Comparison of ENCODE assay signal across 30 mouse cellular contexts in genomic region chr5:142637823-142638222, GRCm38 (mm10). TPM values are rescaled to one million over a fixed set of nuclear protein-coding genes. Genes with fewer than 3 reads are reported as not detected.
DNase-seq lines count a peak whose midpoint lies in the region; ATAC-seq lines count a peak whose summit lies in the region.
"Had no signal": no experiment of that assay in that cellular context is flagged by ENCODE, and none has a peak within 500 bp of the region (broad histone marks: within the 10 kb centered on the region; RNA-seq: fewer than 3 reads in every experiment).

No protein-coding gene starts in this region.

- no peak overlapping the region for H3K9ac ChIP-seq in liver, embryonic 12.5 days
- H3K9ac ChIP-seq in midbrain, embryonic 14.5 days (replicated peaks; ENCODE audit: low read length) = no peak overlapping the region
- H3K9ac ChIP-seq: heart, embryonic 12.5 days; neural tube, embryonic 15.5 days had no signal

- no peaks in the 10 kb centered on the region for H3K9me3 ChIP-seq in liver, embryonic 12.5 days (replicated peaks)
- H3K9me3 ChIP-seq in limb, embryonic 10.5 days (replicated peaks) = no peaks in the 10 kb centered on the region
- H3K9me3 ChIP-seq in midbrain, embryonic 14.5 days (ENCODE audit: control insufficient read depth, low read length) = no peaks in the 10 kb centered on the region
- H3K9me3 ChIP-seq: forebrain, embryonic 10.5 days; heart, embryonic 12.5 days; hindbrain, embryonic 10.5 days; neural tube, embryonic 15.5 days had no signal

- peak overlapping the region; percentile 77 for H3K27ac ChIP-seq in liver, embryonic 12.5 days
- H3K27ac ChIP-seq in limb, embryonic 10.5 days = no peak overlapping the region
- no peak overlapping the region for H3K27ac ChIP-seq in midbrain, embryonic 14.5 days (replicated peaks; ENCODE audit: low read depth, low read length)
- H3K27ac ChIP-seq: forebrain, embryonic 10.5 days; hindbrain, embryonic 10.5 days; hindbrain, postnatal 0 days; kidney, postnatal 0 days; neural tube, embryonic 15.5 days had no signal

- no peaks in the 10 kb centered on the region for H3K27me3 ChIP-seq in liver, embryonic 12.5 days (replicated peaks)
- H3K27me3 ChIP-seq in limb, embryonic 10.5 days (ENCODE audit: low read depth, poor library complexity, severe bottlenecking) = no peaks in the 10 kb centered on the region
- no peaks in the 10 kb centered on the region for H3K27me3 ChIP-seq in midbrain, embryonic 14.5 days (ENCODE audit: control insufficient read depth, insufficient read depth, low read length)
- H3K27me3 ChIP-seq: heart, embryonic 12.5 days; neural tube, embryonic 15.5 days; Patski had no signal

- H3K36me3 ChIP-seq in liver, embryonic 12.5 days = peaks cover 99% of the 10 kb centered on the region
- peaks cover 99% of the 10 kb centered on the region for H3K36me3 ChIP-seq in limb, embryonic 10.5 days
- peaks cover 39% of the 10 kb centered on the region for H3K36me3 ChIP-seq in midbrain, embryonic 14.5 days (ENCODE audit: control insufficient read depth, insufficient read depth, low read length)

- H3K4me2 ChIP-seq in liver, embryonic 12.5 days = peak overlapping the region; percentile 31
- H3K4me2 ChIP-seq in midbrain, embryonic 14.5 days (ENCODE audit: low read length) = no peak overlapping the region
- H3K4me2 ChIP-seq: heart, embryonic 12.5 days; midbrain, embryonic 11.5 days; neural tube, embryonic 15.5 days had no signal

- no peak overlapping the region for H3K4me3 ChIP-seq in liver, embryonic 12.5 days
- no peak overlapping the region for H3K4me3 ChIP-seq in limb, embryonic 10.5 days
- H3K4me3 ChIP-seq in midbrain, embryonic 14.5 days (replicated peaks; ENCODE audit: low read depth, low read length) = no peak overlapping the region
- H3K4me3 ChIP-seq: forebrain, embryonic 10.5 days; heart, embryonic 12.5 days; hindbrain, embryonic 10.5 days; neural tube, embryonic 15.5 days had no signal

- peaks cover 52% of the 10 kb centered on the region for H3K4me1 ChIP-seq in liver, embryonic 12.5 days
- H3K4me1 ChIP-seq in limb, embryonic 10.5 days = no peaks in the 10 kb centered on the region
- H3K4me1 ChIP-seq in midbrain, embryonic 14.5 days (ENCODE audit: control insufficient read depth, insufficient read depth, low read length) = no peaks in the 10 kb centered on the region
- H3K4me1 ChIP-seq: forebrain, embryonic 10.5 days; heart, embryonic 12.5 days; neural tube, embryonic 15.5 days had no signal

- peak; percentile 85 for ATAC-seq in common myeloid progenitor, adult 5-6 weeks (replicated peaks; ENCODE audit: low read depth, poor library complexity, severe bottlenecking)
- peak; percentile 98 for ATAC-seq in liver, embryonic 12.5 days
- peak; percentile 56 for ATAC-seq in megakaryocyte, adult 5-6 weeks (ENCODE audit: poor library complexity, severe bottlenecking)
- ATAC-seq in midbrain, embryonic 14.5 days (ENCODE audit: low FRiP score, low TSS enrichment) = no peak
- ATAC-seq: forebrain, embryonic 16.5 days; hindbrain, postnatal 0 days; Patski had no signal

- 52% methylated on average over 5 of the region's 5 CpGs for WGBS in liver, embryonic 12.5 days (ENCODE audit: insufficient replicate concordance)
- WGBS in limb, embryonic 10.5 days = 95% methylated on average over 5 of the region's 5 CpGs
- 94% methylated on average over 5 of the region's 5 CpGs for WGBS in midbrain, embryonic 14.5 days

- peak; percentile 49 for DNase-seq in spleen, adult 12 weeks (ENCODE audit: low spot score)
- no peak for DNase-seq in spleen, postnatal 14 days (ENCODE audit: low spot score in 2 of 2)
- DNase-seq in thymus, postnatal 14 days = no peak
- no peak for DNase-seq in limb, embryonic 10.5 days (ENCODE audit: low spot score)
- no peak for DNase-seq in midbrain, embryonic 14.5 days
- DNase-seq: cerebellum, adult 2 months; cerebellum, postnatal 25 days; embryo, embryonic 11 days; gastrocnemius, postnatal 14 days; heart, adult 18-20 months; heart, postnatal 10 days; kidney, adult 18-20 months; layer of hippocampus, adult 9-11 months; lung, adult 18-20 months; lung, postnatal 36 days; right cerebral cortex, adult 18-20 months; right cerebral cortex, postnatal 4 days; thymus, postnatal 36 days had no signal

RNA-seq across cellular contexts. Expression of gene Wipi2, which starts 10.3 kb away (rescaled TPM):
- total RNA-seq in common myeloid progenitor, adult 5-6 weeks (2017) = 31.8 and 35.4 TPM in 2 replicates
- polyA plus RNA-seq in liver, embryonic 12.5 days (2016; fragmentation: Nextera tagmentation; extraction: Ambion mirVana) = 46.7 and 50.1 TPM in 2 replicates
- total RNA-seq in megakaryocyte, adult 5-6 weeks (2015) = 15.0 and 16.9 TPM in 2 replicates
- 20.5 and 26.6 TPM in 2 replicates for total RNA-seq in megakaryocyte, adult 5-6 weeks (2017)
- polyA plus RNA-seq in limb, embryonic 10.5 days (2016; fragmentation: Nextera tagmentation; extraction: Ambion mirVana) = 69.4 and 71.6 TPM in 2 replicates
- polyA plus RNA-seq in midbrain, embryonic 14.5 days (2014; fragmentation: Nextera tagmentation; extraction: Ambion mirVana) = 41.2 and 48.3 TPM in 2 replicates

RNA-seq across cellular contexts. Expression of gene Mmd2, which starts 29.2 kb away (rescaled TPM):
- total RNA-seq in common myeloid progenitor, adult 5-6 weeks (2017) = not detected in 2 replicates
- 15.3 and 17.3 TPM in 2 replicates for polyA plus RNA-seq in liver, embryonic 12.5 days (2016; fragmentation: Nextera tagmentation; extraction: Ambion mirVana)
- not detected in 2 replicates for total RNA-seq in megakaryocyte, adult 5-6 weeks (2015)
- not detected in 2 replicates for total RNA-seq in megakaryocyte, adult 5-6 weeks (2017)
- polyA plus RNA-seq in limb, embryonic 10.5 days (2016; fragmentation: Nextera tagmentation; extraction: Ambion mirVana) = 0.09 and 0.28 TPM in 2 replicates
- polyA plus RNA-seq in midbrain, embryonic 14.5 days (2014; fragmentation: Nextera tagmentation; extraction: Ambion mirVana) = 33.5 and 35.3 TPM in 2 replicates
- polyA plus RNA-seq: Patski had no signal

RNA-seq across cellular contexts. Expression of gene Slc29a4, which starts 54.5 kb away (rescaled TPM):
- not detected in 2 replicates for total RNA-seq in common myeloid progenitor, adult 5-6 weeks (2017)
- 0.38 and 0.72 TPM in 2 replicates for polyA plus RNA-seq in liver, embryonic 12.5 days (2016; fragmentation: Nextera tagmentation; extraction: Ambion mirVana)
- not detected in 2 replicates for total RNA-seq in megakaryocyte, adult 5-6 weeks (2015)
- not detected in 2 replicates for total RNA-seq in megakaryocyte, adult 5-6 weeks (2017)
- 15.5 and 17.5 TPM in 2 replicates for polyA plus RNA-seq in limb, embryonic 10.5 days (2016; fragmentation: Nextera tagmentation; extraction: Ambion mirVana)
- 78.0 and 82.6 TPM in 2 replicates for polyA plus RNA-seq in midbrain, embryonic 14.5 days (2014; fragmentation: Nextera tagmentation; extraction: Ambion mirVana)

Comparison
In these comparisons a context has a peak if more than half of its experiments do, and no peak if none do; other contexts are left out.
1. RNA of gene Mmd2, which starts 29.2 kb away (polyA plus RNA-seq): 33.5 to 35.3 TPM in midbrain, embryonic 14.5 days and 15.3 to 17.3 TPM in liver, embryonic 12.5 days; 0.09 to 0.28 TPM in limb, embryonic 10.5 days; every median in the first group is over 10 times any median in the second.